Mouse (Mus musculus) stomach, postnatal 0 days (tissue): Measurements from ENCODE around the gene Lingo1.

Source experiments
- CTCF ChIP-seq: IDR thresholded peaks from 2 replicates; pipeline ENCODE4 v1.5.1; 2016; ENCODE audit warnings: antibody characterized with exemption, low read depth, mild to moderate bottlenecking, moderate library complexity
- EP300 ChIP-seq: optimal IDR thresholded peaks from 2 replicates; pipeline ENCODE3; 2016; ENCODE audit warnings: antibody characterized with exemption

DNA sequence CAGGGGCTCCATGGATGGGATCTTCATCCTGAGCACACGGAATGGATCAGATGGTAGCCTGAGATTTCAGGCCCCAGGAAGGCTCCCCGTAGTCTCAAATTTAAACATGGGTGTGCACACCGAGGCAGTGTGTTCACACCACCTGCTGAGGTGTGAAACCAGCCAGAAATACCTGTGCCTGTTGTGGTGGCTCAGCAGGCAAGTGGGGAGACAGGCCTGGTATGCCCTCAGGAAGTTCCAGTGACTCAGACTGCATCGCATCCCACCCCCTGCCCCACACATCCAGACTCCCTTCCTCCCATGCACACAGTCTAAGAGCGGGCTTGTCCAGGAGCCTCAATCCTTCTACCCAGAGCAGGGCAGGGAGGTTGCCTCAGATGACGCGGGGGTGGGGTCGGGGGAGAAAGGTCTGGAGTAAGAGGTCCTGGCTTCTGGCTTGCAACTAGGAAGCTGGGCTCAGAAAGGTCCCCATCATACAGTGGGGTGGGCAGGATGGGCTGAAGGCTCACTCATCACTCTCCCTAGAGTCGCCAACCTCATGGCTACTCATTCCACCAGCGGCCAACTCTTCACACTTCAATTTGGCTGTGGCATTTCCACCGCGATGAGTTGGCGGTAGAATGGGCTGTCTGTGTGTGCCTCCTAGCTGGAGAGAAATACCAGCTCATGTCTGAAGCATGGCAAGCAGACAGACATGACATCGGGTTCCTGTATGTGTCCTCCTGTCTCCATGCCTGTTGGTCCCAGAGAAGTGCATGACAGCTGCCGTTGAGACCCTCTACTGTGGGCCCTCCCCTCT is 149.8 kb downstream of the Lingo1 start:
- TF ChIP-seq CTCF (no peak), EP300 (no peak)
